Mouse (Mus musculus) liver, embryonic 12.5 days (tissue): Measurements from ENCODE around the gene Sept11. TPM values are rescaled to one million over a fixed set of nuclear protein-coding genes. Genes with fewer than 3 reads are reported as not detected.
A peak's percentile ranks its signal among the peaks of the same experiment; 100 is the strongest.

Experiments used
- ATAC-seq: fragments of 200-750 bp; cut with Nextera tagmentation; 2 replicates; pipeline ENCODE4 v1.8.0; 2017; ENCODE audit warnings: moderate number of reproducible peaks, mild to moderate bottlenecking, moderate library complexity
- H3K27ac ChIP-seq: fragments of 300-500 bp; sonication (generic); 2 replicates; pipeline ENCODE4 v1.5.1; 2016; ENCODE audit warnings: mild to moderate bottlenecking
- H3K27me3 ChIP-seq: fragments of 300-500 bp; sonication (generic); replicated peaks from 2 replicates; pipeline ENCODE4 v1.6.1; 2016; ENCODE audit warnings: mild to moderate bottlenecking, moderate library complexity
- H3K36me3 ChIP-seq: fragments of 300-500 bp; sonication (generic); 2 replicates; pipeline ENCODE4 v1.6.1; 2016; ENCODE audit warnings: mild to moderate bottlenecking, moderate library complexity
- H3K4me1 ChIP-seq: fragments of 300-500 bp; sonication (generic); 2 replicates; pipeline ENCODE4 v1.6.1; 2016
- H3K4me2 ChIP-seq: fragments of 300-500 bp; sonication (generic); 2 replicates; pipeline ENCODE4 v1.6.1; 2016; ENCODE audit warnings: mild to moderate bottlenecking, moderate library complexity
- H3K4me3 ChIP-seq: fragments of 300-500 bp; sonication (generic); 2 replicates; pipeline ENCODE4 v1.5.1; 2016; ENCODE audit warnings: mild to moderate bottlenecking, moderate library complexity
- H3K9ac ChIP-seq: fragments of 300-500 bp; sonication (generic); 2 replicates; pipeline ENCODE4 v1.6.1; 2016; ENCODE audit warnings: mild to moderate bottlenecking, moderate library complexity
- H3K9me3 ChIP-seq: fragments of 300-500 bp; sonication (generic); replicated peaks from 2 replicates; pipeline ENCODE4 v1.6.1; 2016; ENCODE audit warnings: mild to moderate bottlenecking, moderate library complexity
- WGBS: fragments of 180-500 bp; shearing (Covaris S2); methylation state at CpG from one replicate; pipeline ENCODE4 v1.1.7; 2016; ENCODE audit not compliant: insufficient replicate concordance; 5-methylcytosine and 5-hydroxymethylcytosine counted together
- polyA plus RNA-seq: library from polyadenylated mRNA; unstranded; fragments of >200 nt; fragmentation: Nextera tagmentation; extraction: Ambion mirVana; gene quantifications from 2 replicates; pipeline ENCODE4 v1.2.1, GENCODE M21; 2016

Gene Sept11
- polyA plus RNA-seq, 1 experiment from 2014 or later, result 57.6 TPM

DNA sequence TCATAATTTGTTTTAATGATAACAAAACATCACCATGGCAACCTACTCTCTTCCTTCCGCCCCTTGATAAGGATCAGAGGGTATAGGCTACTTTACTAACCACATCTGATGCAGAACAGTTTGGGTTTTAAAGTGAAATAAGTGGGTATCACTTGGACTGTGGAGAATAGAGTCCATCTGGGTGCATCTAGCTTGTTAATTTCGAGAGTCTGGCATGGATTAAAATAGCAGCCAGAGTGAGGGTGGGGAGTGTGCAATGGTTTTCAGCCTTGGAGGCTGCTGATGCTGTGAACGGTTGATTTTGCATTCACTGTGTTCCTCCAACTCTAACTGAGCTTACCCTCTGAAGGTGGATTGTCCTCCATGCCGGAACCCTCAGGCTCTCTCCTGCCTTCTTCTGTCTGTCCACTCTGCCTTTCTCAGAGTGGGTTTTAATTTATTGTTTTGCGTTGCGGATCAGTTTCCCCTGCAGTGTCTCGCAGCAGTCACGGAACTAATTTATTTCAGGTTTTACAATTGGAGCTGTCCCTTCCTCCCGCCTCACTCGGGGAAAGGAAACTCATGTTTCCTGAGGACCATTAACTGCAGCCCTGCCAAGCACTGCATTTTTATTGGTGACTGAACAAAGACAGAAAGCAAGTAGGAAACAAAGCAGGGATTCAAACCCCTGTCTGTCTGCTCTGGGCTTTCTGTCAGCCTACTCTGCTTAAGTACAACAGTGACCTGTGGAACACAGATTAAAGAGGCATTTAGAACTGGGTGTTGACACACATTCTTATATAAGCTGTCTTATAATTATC is 40.4 kb downstream of the Sept11 start:
- Histone ChIP-seq H3K36me3 (peaks cover 16% of the 10 kb centered on the region), H3K4me3 (no peak overlapping the region), H3K4me2 (0 out of 2 replicates have a peak overlapping the region, but pooled peaks have one; percentile 27), H3K9me3 (peaks cover 8% of the 10 kb centered on the region), H3K27me3 (no peaks in the 10 kb centered on the region), H3K4me1 (peaks cover 63% of the 10 kb centered on the region), H3K9ac (no peak overlapping the region), H3K27ac (0 out of 2 replicates have a peak overlapping the region, but pooled peaks have one; percentile 6)
- WGBS, result 35% methylated on average over 10 of the region's 10 CpGs
- ATAC-seq, result no peak

GRCm38 (mm10) chr5:93135368-93136107 is 42.3 kb downstream of the Sept11 start:
- H3K9ac ChIP-seq, result no peak overlapping the region
- H3K27ac ChIP-seq, result 0 out of 2 replicates have a peak overlapping the region, but pooled peaks have one; percentile 14
- H3K4me3 ChIP-seq, result no peak overlapping the region
- H3K4me2 ChIP-seq, result no peak overlapping the region
- no peaks in the 10 kb centered on the region for H3K27me3 ChIP-seq
- ATAC-seq, result peak; percentile 74
- H3K9me3 ChIP-seq, result peaks cover 12% of the 10 kb centered on the region
- WGBS, result 15% methylated on average over 10 of the region's 10 CpGs
- peaks cover 35% of the 10 kb centered on the region for H3K36me3 ChIP-seq
- peaks cover 47% of the 10 kb centered on the region for H3K4me1 ChIP-seq

DNA sequence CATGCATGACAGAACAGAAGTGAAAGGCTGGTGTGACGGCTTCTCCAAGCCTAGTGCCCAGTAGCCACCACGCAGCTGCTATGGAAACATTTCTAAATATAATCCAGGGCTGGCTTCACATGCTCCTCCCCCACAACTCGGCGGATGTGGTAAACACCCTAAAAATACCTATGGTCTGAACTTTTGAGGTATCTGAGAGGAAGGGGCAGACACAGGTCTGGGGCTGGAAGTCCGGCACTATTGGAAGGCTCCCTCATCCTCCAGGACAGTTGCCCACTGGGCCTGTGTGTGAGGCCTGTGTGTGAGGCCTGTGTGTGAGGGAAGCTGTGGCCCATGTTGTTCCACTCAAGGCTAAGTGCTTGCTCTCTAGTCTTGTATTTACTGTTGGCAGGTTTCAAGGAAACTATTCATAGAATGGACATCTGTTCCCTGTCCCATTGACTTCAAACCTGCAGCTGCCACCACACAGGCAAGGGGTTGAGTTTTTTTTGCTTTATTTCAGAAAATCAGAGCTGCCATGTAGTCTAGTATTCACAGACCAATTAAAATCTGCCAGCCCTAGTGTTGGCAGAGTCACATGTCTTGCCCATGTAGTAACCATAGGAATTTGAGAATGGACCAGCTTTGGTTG is 43.8 kb downstream of the Sept11 start:
- H3K27ac ChIP-seq, result no peak overlapping the region
- 49% methylated on average over 5 of the region's 5 CpGs for WGBS
- no peak for ATAC-seq
- H3K9me3 ChIP-seq, result peaks cover 12% of the 10 kb centered on the region
- H3K4me3 ChIP-seq, result no peak overlapping the region
- H3K27me3 ChIP-seq, result no peaks in the 10 kb centered on the region
- peaks cover 49% of the 10 kb centered on the region for H3K36me3 ChIP-seq
- H3K9ac ChIP-seq, result no peak overlapping the region
- H3K4me1 ChIP-seq, result peaks cover 37% of the 10 kb centered on the region
- H3K4me2 ChIP-seq, result no peak overlapping the region

DNA sequence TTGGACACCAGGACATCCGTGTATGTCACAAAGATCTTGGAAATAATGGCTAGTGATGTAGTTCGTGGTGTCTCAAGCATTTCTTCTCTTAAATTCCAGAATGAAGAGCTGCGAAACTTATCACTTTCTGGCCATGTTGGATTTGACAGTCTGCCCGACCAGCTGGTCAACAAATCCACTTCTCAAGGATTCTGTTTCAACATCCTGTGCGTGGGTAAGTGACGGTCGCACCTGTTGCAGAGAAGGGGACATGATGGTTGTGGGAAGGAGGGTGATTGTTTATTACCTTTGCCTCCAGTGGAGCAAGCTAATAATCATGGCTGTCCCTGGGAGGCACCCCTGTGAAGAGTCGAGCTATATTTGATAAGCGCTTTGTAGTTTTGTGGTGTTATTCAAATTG is 46.1 kb downstream of the Sept11 start:
- no peak for ATAC-seq
- Histone ChIP-seq H3K27me3 (no peaks in the 10 kb centered on the region), H3K4me2 (no peak overlapping the region), H3K9ac (no peak overlapping the region), H3K9me3 (peaks cover 12% of the 10 kb centered on the region), H3K4me1 (peaks cover 25% of the 10 kb centered on the region), H3K27ac (no peak overlapping the region), H3K36me3 (peaks cover 63% of the 10 kb centered on the region), H3K4me3 (no peak overlapping the region)
- WGBS, result 83% methylated on average over 9 of the region's 9 CpGs

DNA sequence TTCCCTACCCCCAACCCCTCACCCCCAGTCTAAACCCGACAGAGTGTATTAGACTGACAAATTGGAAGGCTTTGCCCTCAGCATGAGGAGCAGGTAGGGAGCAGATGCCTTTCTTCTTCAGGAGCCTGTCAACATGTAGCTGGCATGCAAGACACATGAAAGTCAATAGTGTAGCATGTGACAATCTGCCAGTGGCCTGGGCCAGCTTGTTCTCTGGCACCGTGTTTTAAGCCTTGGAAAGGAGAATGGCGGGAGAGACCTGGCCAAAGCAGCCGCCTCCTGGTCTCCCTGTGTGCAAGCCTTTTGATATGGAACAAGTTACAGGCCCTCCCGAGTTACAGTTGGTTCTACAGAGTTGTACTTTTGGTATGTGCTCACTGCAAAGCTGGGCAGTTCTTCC is 47.5 kb downstream of the Sept11 start:
- H3K4me2 ChIP-seq, result no peak overlapping the region
- peaks cover 63% of the 10 kb centered on the region for H3K36me3 ChIP-seq
- no peak overlapping the region for H3K9ac ChIP-seq
- H3K27me3 ChIP-seq, result no peaks in the 10 kb centered on the region
- 71% methylated on average over 5 of the region's 5 CpGs for WGBS
- no peak overlapping the region for H3K4me3 ChIP-seq
- no peak for ATAC-seq
- peaks cover 12% of the 10 kb centered on the region for H3K9me3 ChIP-seq
- H3K4me1 ChIP-seq, result peaks cover 24% of the 10 kb centered on the region
- H3K27ac ChIP-seq, result no peak overlapping the region

GRCm38 (mm10) chr5:93143360-93144091 is 50.3 kb downstream of the Sept11 start:
- H3K4me3 ChIP-seq, result no peak overlapping the region
- no peak overlapping the region for H3K9ac ChIP-seq
- H3K4me2 ChIP-seq, result no peak overlapping the region
- no peaks in the 10 kb centered on the region for H3K27me3 ChIP-seq
- peaks cover 53% of the 10 kb centered on the region for H3K36me3 ChIP-seq
- H3K4me1 ChIP-seq, result peaks cover 25% of the 10 kb centered on the region
- ATAC-seq, result no peak
- WGBS, result 64% methylated on average over 12 of the region's 12 CpGs
- peaks cover 4% of the 10 kb centered on the region; the same call in 1 of the 2 replicates for H3K9me3 ChIP-seq
- H3K27ac ChIP-seq, result no peak overlapping the region

GRCm38 (mm10) chr5:93144874-93145273 is 51.6 kb downstream of the Sept11 start:
- Histone ChIP-seq H3K9ac (no peak overlapping the region), H3K36me3 (peaks cover 45% of the 10 kb centered on the region), H3K4me1 (peaks cover 32% of the 10 kb centered on the region), H3K27ac (no peak overlapping the region), H3K4me2 (no peak overlapping the region), H3K9me3 (no peaks in the 10 kb centered on the region), H3K4me3 (no peak overlapping the region), H3K27me3 (no peaks in the 10 kb centered on the region)
- ATAC-seq, result no peak
- 71% methylated on average over 5 of the region's 5 CpGs for WGBS

DNA sequence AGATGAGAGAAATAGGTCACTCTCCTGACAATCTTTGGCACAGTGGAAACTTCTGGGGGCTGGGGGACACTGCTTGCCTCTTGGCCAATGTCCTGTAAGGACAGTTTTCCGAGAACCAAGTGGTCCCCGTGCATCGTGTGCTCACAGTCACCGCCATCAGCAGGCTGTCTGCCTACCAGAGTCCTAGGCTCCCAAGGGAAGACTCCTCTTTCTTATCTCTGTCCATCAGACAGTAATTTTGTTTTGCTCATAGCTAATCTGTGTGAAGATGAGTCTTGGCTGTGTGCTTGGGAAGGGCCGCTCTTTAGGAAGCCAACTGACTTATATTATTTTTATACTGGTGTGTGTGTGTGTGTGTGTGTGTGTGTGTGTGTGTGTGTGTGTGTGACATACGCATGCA is 52.3 kb downstream of the Sept11 start:
- Histone ChIP-seq H3K4me1 (peaks cover 39% of the 10 kb centered on the region), H3K9ac (no peak overlapping the region), H3K36me3 (peaks cover 44% of the 10 kb centered on the region), H3K9me3 (no peaks in the 10 kb centered on the region), H3K4me2 (no peak overlapping the region), H3K4me3 (no peak overlapping the region), H3K27me3 (no peaks in the 10 kb centered on the region), H3K27ac (no peak overlapping the region)
- ATAC-seq, result peak; percentile 40; the same call in 1 of the 2 replicates
- whole genome bisulfite sequencing, result 63% methylated on average over 6 of the region's 6 CpGs

- no peak overlapping the region for H3K4me2 ChIP-seq
- no peak overlapping the region for H3K9ac ChIP-seq
- no peak overlapping the region for H3K4me3 ChIP-seq
- H3K4me1 ChIP-seq, result peaks cover 64% of the 10 kb centered on the region
- H3K9me3 ChIP-seq, result no peaks in the 10 kb centered on the region
- H3K27ac ChIP-seq, result no peak overlapping the region
- H3K36me3 ChIP-seq, result peaks cover 25% of the 10 kb centered on the region
- ATAC-seq, result no peak
- H3K27me3 ChIP-seq, result no peaks in the 10 kb centered on the region
- WGBS, result 48% methylated on average over 12 of the region's 12 CpGs
Measured at GRCm38 (mm10) chr5:93149969-93150777, 56.9 kb downstream of the Sept11 start.

DNA sequence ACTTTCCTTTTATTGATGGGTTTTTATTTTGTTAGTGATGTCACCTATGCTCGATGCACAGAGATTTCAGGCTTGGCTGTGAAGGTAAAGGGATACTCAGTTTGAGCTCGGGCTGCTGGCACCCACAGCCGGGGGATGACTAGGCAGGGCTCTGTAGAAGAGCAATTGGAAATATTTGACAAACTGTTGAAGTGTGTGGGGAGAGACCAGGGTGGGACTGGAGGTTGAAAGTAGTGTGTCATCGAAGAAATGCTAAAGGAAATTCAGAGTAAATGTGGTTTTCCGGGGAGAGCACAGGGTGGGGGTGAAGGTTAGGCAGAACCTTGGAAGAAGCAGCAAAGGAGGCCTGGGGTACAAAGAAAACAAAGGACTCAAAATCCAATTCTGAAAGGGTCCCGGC is 58.7 kb downstream of the Sept11 start:
- Histone ChIP-seq H3K27me3 (no peaks in the 10 kb centered on the region), H3K27ac (peak overlapping the region; percentile 48), H3K9me3 (no peaks in the 10 kb centered on the region), H3K4me1 (peaks cover 46% of the 10 kb centered on the region), H3K4me2 (peak overlapping the region; percentile 9; the same call in 1 of the 2 replicates), H3K4me3 (no peak overlapping the region), H3K9ac (no peak overlapping the region), H3K36me3 (peaks cover 40% of the 10 kb centered on the region)
- peak; percentile 14; the same call in 1 of the 2 replicates for ATAC-seq
- WGBS, result 45% methylated on average over 6 of the region's 6 CpGs

DNA sequence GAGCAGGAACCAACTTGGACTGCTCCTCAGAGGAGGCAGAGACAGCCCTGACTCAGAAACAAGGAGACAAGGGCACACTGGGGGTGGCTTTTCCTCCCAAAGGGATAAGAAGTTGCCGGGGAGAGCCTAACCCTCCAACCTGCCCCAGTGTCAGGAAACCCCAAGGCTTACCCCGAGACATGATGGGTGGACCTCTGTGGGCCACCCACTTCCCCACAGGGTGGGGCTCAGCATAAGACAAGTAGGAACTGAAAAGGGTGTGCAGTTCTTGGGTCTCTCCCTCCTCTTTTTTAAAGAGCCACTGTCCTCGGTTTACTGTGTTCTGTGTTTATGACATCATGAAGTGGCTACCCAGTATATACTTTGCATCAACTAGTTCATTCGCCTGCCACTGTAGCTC is 59.2 kb downstream of the Sept11 start:
- H3K27ac ChIP-seq, result peak overlapping the region; percentile 48
- peaks cover 45% of the 10 kb centered on the region for H3K4me1 ChIP-seq
- H3K9ac ChIP-seq, result no peak overlapping the region
- peak overlapping the region; percentile 9; the same call in 1 of the 2 replicates for H3K4me2 ChIP-seq
- peak; percentile 67 for ATAC-seq
- 32% methylated on average over 4 of the region's 4 CpGs for WGBS
- no peaks in the 10 kb centered on the region for H3K9me3 ChIP-seq
- no peak overlapping the region for H3K4me3 ChIP-seq
- H3K36me3 ChIP-seq, result peaks cover 45% of the 10 kb centered on the region
- H3K27me3 ChIP-seq, result no peaks in the 10 kb centered on the region
